Mouse (Mus musculus): ENCODE data around the gene Bok. TPM values are rescaled to one million over a fixed set of nuclear protein-coding genes. Genes with fewer than 3 reads are reported as not detected.
A peak's percentile ranks its signal among the peaks of the same experiment; 100 is the strongest.

The Bok gene
- polyA plus RNA-seq, 1 experiment from 2014 or later, result 41.9 TPM

DNA sequence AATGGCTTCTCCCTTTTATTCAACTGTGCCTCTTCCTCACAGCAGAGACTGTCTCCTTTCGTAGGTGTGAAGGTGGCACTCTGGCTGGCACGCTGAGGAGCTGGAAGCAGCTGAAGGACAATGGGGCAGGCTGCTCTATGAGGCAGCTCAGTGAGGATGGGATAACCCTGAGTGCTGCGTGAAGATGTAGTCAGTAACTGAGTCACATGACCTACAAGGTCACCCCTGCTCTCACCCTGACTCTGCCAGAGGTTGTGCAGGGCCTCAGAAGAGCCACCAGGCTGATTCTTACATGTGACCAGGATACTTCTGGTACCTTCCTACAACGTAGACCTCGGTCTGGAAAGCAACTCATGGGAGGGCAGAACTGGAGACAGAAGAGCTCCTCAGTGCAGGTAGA is 40.2 kb downstream of the Bok start:
- Histone ChIP-seq H3K9me3 (no peaks in the 10 kb centered on the region), H3K4me3 (no peak overlapping the region)
- no peak for ATAC-seq (ENCODE audit: low FRiP score, low read depth)

DNA sequence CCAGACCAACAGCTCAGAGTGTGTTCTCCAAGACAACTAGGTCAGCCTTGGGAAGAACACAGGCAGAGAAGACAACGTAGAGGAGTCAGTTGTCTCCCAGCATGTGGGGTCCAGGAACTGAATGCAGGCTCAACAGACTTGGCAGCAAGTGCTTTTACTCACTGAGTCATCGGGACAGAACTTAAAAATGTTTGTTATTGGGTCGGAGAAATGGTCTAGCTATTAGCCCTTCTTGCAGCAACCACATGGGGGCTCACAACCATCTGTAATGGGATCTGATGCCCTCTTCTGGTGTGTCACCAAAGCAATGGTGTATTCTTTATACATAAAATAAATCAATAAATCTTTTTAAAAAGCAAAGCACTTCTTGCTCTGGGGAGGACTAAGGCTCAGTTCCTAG is 40.7 kb downstream of the Bok start:
- Histone ChIP-seq H3K4me2 (replicated peaks) (no peak overlapping the region), H3K9me3 (no peaks in the 10 kb centered on the region), H3K27me3 (replicated peaks) (no peaks in the 10 kb centered on the region), H3K4me1 (no peaks in the 10 kb centered on the region), H3K27ac (no peak overlapping the region), H3K36me3 (peaks cover 7% of the 10 kb centered on the region; the same call in 1 of the 2 replicates), H3K4me3 (no peak overlapping the region), H3K9ac (no peak overlapping the region)
- no peak for ATAC-seq (ENCODE audit: low FRiP score, low read depth)
- WGBS, result 94% methylated on average over 3 of the region's 3 CpGs

More for the DNA sequence above, 40.2 kb downstream of the Bok start:
- no peaks in the 10 kb centered on the region for H3K4me1 ChIP-seq
- H3K27me3 ChIP-seq (replicated peaks), result no peaks in the 10 kb centered on the region
- WGBS, result 88% methylated on average over 5 of the region's 5 CpGs
- no peak overlapping the region for H3K9ac ChIP-seq
- no peak overlapping the region for H3K4me2 ChIP-seq (replicated peaks)
- no peak overlapping the region for H3K27ac ChIP-seq
- H3K36me3 ChIP-seq, result peaks cover 7% of the 10 kb centered on the region; the same call in 1 of the 2 replicates

DNA sequence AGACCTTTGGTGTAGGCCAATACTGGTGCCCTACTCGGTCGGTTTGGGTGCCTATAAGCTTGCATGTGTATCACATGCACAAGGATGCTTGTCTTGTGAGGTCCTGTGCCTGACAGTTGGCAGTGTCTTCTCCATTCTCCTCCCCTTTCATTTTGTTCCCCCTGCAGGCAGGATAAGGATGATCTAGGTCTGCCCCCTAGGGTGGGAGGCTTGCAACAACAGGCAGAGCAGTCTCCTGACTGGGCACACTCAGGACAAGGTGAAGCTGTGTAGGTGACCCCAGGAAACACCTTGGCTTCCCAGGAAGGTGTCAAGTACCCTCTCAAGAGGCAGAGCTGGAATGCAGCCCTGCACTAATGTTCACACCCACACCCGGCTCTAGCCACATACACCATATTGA is 41.5 kb downstream of the Bok start:
- H3K4me3 ChIP-seq, result no peak overlapping the region
- H3K4me1 ChIP-seq, result 0 out of 2 replicates have a peak, but pooled peaks cover 1% of the 10 kb centered on the region
- H3K27me3 ChIP-seq (replicated peaks), result no peaks in the 10 kb centered on the region
- H3K9me3 ChIP-seq, result no peaks in the 10 kb centered on the region
- ATAC-seq (ENCODE audit: low FRiP score, low read depth), result no peak
- peaks cover 7% of the 10 kb centered on the region; the same call in 1 of the 2 replicates for H3K36me3 ChIP-seq
- H3K27ac ChIP-seq, result no peak overlapping the region
- H3K4me2 ChIP-seq (replicated peaks), result no peak overlapping the region
- WGBS, result 70% methylated on average over 3 of the region's 3 CpGs
- no peak overlapping the region for H3K9ac ChIP-seq

DNA sequence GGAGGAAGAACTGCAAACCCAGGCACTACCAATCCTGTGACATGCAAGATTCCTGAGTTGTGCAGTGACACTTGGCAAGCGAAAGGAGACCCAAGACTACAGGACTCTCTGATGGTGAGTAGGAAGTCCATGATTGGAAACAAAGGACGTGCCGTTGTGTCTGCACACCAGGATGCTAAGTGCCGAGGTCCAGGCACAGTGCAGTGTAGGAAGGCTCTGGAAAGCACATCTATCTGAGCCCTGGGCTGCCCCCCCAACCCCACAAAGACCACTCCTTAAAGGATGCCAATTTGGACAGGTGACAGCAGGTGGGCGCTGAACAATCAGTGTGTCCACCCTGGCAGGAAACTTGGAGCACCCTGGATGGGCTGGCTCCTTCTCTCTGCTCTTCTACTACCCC is 45.6 kb downstream of the Bok start:
- Histone ChIP-seq H3K4me1 (peaks cover 7% of the 10 kb centered on the region; the same call in 1 of the 2 replicates), H3K4me2 (replicated peaks) (no peak overlapping the region), H3K4me3 (no peak overlapping the region), H3K9ac (no peak overlapping the region), H3K27me3 (replicated peaks) (no peaks in the 10 kb centered on the region), H3K36me3 (no peaks in the 10 kb centered on the region), H3K27ac (no peak overlapping the region), H3K9me3 (no peaks in the 10 kb centered on the region)
- WGBS, result 90% methylated on average over 5 of the region's 5 CpGs
- no peak for ATAC-seq (ENCODE audit: low FRiP score, low read depth)

DNA sequence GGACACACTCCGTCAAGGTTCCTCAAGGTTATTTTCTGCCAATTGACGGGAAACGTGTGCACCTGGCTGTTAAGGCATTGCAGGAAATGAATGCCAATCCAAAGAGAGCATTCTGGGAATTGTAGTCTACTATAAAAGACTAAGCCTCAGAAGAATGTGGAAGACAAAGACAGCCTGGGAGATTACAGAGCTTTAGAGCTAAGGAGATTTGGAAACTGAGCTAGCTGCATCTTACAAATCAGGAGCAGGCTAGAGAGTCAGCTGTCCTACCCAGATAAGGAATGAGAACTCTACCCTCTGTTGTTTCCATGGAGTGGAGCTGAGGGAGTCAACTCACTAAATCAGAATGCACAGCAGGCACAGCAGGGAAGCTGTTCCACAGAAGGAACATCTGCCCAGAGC is 46.4 kb downstream of the Bok start:
- no peak overlapping the region for H3K9ac ChIP-seq
- 23% methylated on average over 3 of the region's 3 CpGs for WGBS
- no peak overlapping the region for H3K27ac ChIP-seq
- H3K4me1 ChIP-seq, result peaks cover 7% of the 10 kb centered on the region; the same call in 1 of the 2 replicates
- H3K9me3 ChIP-seq, result no peaks in the 10 kb centered on the region
- no peaks in the 10 kb centered on the region for H3K27me3 ChIP-seq (replicated peaks)
- ATAC-seq (ENCODE audit: low FRiP score, low read depth), result peak; percentile 33; the same call in 1 of the 2 replicates
- H3K4me2 ChIP-seq (replicated peaks), result no peak overlapping the region
- H3K36me3 ChIP-seq, result no peaks in the 10 kb centered on the region
- no peak overlapping the region for H3K4me3 ChIP-seq

GRCm38 (mm10) chr1:93735859-93736258 is 50.4 kb downstream of the Bok start:
- no peak overlapping the region for H3K4me2 ChIP-seq (replicated peaks)
- no peak overlapping the region for H3K27ac ChIP-seq
- H3K4me1 ChIP-seq, result peaks cover 7% of the 10 kb centered on the region; the same call in 1 of the 2 replicates
- H3K27me3 ChIP-seq (replicated peaks), result no peaks in the 10 kb centered on the region
- ATAC-seq (ENCODE audit: low FRiP score, low read depth), result no peak
- no peaks in the 10 kb centered on the region for H3K9me3 ChIP-seq
- no peaks in the 10 kb centered on the region for H3K36me3 ChIP-seq
- H3K4me3 ChIP-seq, result no peak overlapping the region
- WGBS, result 96% methylated on average over 3 of the region's 3 CpGs
- H3K9ac ChIP-seq, result no peak overlapping the region

- no peaks in the 10 kb centered on the region for H3K36me3 ChIP-seq
- no peak overlapping the region for H3K4me2 ChIP-seq (replicated peaks)
- H3K4me3 ChIP-seq, result no peak overlapping the region
- no peak for ATAC-seq (ENCODE audit: low FRiP score, low read depth)
- no peaks in the 10 kb centered on the region for H3K27me3 ChIP-seq (replicated peaks)
- 97% methylated on average over 5 of the region's 5 CpGs for WGBS
- no peaks in the 10 kb centered on the region for H3K9me3 ChIP-seq
- H3K9ac ChIP-seq, result no peak overlapping the region
- H3K27ac ChIP-seq, result no peak overlapping the region
- H3K4me1 ChIP-seq, result no peaks in the 10 kb centered on the region
Measured at GRCm38 (mm10) chr1:93737711-93738110, 52.3 kb downstream of the Bok start.

DNA sequence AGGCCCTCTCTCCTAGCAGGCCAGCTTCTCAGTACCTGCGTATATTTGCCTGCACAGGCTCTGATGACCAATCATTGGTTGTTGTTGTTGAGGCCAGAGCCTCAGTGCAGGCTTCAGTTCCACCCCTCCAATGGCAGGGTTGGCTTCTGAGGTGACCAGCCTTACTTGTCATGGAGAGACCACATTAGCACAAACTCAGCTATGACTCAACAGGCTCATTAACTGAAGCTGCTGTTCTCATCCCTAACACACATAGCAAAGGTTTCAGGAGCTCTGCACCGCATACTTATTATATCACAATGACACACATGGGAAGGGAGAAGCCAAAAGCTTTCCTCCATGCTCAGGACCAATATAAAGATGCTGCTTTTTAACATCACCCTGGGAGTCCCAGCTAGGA is 55.2 kb downstream of the Bok start:
- Histone ChIP-seq H3K36me3 (no peaks in the 10 kb centered on the region; the same call in 1 of the 2 replicates), H3K4me1 (no peaks in the 10 kb centered on the region), H3K4me2 (replicated peaks) (no peak overlapping the region), H3K4me3 (no peak overlapping the region), H3K27me3 (replicated peaks) (no peaks in the 10 kb centered on the region), H3K9me3 (no peaks in the 10 kb centered on the region), H3K27ac (no peak overlapping the region), H3K9ac (no peak overlapping the region)
- WGBS, result 89% methylated on average over 2 of the region's 2 CpGs
- no peak for ATAC-seq (ENCODE audit: low FRiP score, low read depth)

DNA sequence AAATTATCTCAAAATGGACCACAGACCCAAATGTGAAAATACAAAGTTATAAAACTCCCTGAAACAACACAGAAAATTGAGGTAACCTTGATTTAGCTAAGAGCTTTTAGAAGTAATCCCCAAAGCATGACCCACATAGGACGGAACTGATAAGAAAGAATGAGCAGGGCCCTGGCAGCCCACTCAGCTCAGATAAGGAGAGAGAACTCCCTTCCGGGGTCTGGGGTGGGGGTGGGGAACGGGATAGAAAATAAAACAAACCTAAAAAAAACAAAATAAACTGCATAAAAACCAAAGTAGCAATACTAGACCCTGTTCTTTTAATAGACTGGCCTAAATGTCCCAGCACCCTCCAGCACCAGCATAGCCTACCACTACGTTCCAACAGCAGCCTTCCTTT is 56.5 kb downstream of the Bok start:
- Histone ChIP-seq H3K4me3 (no peak overlapping the region), H3K9me3 (no peaks in the 10 kb centered on the region), H3K27me3 (replicated peaks) (no peaks in the 10 kb centered on the region), H3K4me1 (no peaks in the 10 kb centered on the region), H3K27ac (no peak overlapping the region), H3K36me3 (peaks cover 5% of the 10 kb centered on the region; the same call in 1 of the 2 replicates), H3K4me2 (replicated peaks) (no peak overlapping the region), H3K9ac (no peak overlapping the region)
- ATAC-seq (ENCODE audit: low FRiP score, low read depth), result no peak
- WGBS, result 93% methylated on average over 4 of the region's 4 CpGs

DNA sequence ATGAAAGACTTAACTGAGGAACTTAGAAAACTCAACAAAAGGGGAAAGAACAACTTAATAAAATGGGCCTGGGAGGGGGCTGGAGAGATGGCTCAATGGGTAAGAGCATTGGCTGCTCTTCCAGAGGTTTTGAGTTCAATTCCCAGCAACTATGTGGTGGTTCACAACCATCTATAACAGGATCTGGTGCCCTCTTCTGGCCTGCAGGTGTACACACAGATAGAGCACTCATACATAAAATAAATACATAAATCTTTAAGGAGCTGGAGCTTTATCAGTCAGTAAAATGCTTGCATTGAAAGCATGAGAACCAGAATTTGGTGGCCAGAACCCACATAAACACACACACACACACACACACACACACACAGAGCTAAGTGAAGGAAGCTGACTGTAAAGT is 57.5 kb downstream of the Bok start:
- Histone ChIP-seq H3K36me3 (peaks cover 5% of the 10 kb centered on the region; the same call in 1 of the 2 replicates), H3K9me3 (no peaks in the 10 kb centered on the region), H3K27ac (no peak overlapping the region), H3K4me3 (no peak overlapping the region), H3K4me1 (no peaks in the 10 kb centered on the region), H3K9ac (no peak overlapping the region), H3K27me3 (replicated peaks) (no peaks in the 10 kb centered on the region), H3K4me2 (replicated peaks) (no peak overlapping the region)
- ATAC-seq (ENCODE audit: low FRiP score, low read depth), result no peak

Other genes starting within 250 kb of the Bok start
- gene Hdlbp, start 206.8 kb upstream of the Bok start, polyA plus RNA-seq (2016; fragmentation: Nextera tagmentation; extraction: Ambion mirVana), result 89.2 and 90.6 TPM in 2 replicates
- 5.4 and 5.8 TPM in 2 replicates for gene Farp2, start 173.6 kb upstream of the Bok start, polyA plus RNA-seq (2016; fragmentation: Nextera tagmentation; extraction: Ambion mirVana)
- gene Stk25, start 27.0 kb upstream of the Bok start, polyA plus RNA-seq (2016; fragmentation: Nextera tagmentation; extraction: Ambion mirVana), result 260 and 266 TPM in 2 replicates
- 116 and 119 TPM in 2 replicates for gene Atg4b, start 65.8 kb downstream of the Bok start, polyA plus RNA-seq (2016; fragmentation: Nextera tagmentation; extraction: Ambion mirVana)
- gene Thap4, start 69.2 kb downstream of the Bok start, polyA plus RNA-seq (2016; fragmentation: Nextera tagmentation; extraction: Ambion mirVana), result 36.0 and 36.7 TPM in 2 replicates
- 187 TPM in 2 replicates for gene Dtymk, start 116.3 kb downstream of the Bok start, polyA plus RNA-seq (2016; fragmentation: Nextera tagmentation; extraction: Ambion mirVana)
- 12.4 and 14.0 TPM in 2 replicates for gene Ing5, start 118.3 kb downstream of the Bok start, polyA plus RNA-seq (2016; fragmentation: Nextera tagmentation; extraction: Ambion mirVana)
- 17.0 TPM in 2 replicates for gene D2hgdh, start 139.2 kb downstream of the Bok start, polyA plus RNA-seq (2016; fragmentation: Nextera tagmentation; extraction: Ambion mirVana)
- not detected in 2 replicates for gene Gal3st2, start 175.6 kb downstream of the Bok start, polyA plus RNA-seq (2016; fragmentation: Nextera tagmentation; extraction: Ambion mirVana)
- not detected in 2 replicates for gene Gal3st2b, start 232.7 kb downstream of the Bok start, polyA plus RNA-seq (2016; fragmentation: Nextera tagmentation; extraction: Ambion mirVana)

Measured in neural tube, embryonic 12.5 days (tissue).